In genomic region chr6:112379054-112379453, GRCm38 (mm10) we compare ENCODE assay signal across 14 mouse cellular contexts. TPM values are rescaled to one million over a fixed set of nuclear protein-coding genes. Genes with fewer than 3 reads are reported as not detected.
"Had no signal": no experiment of that assay in that cellular context is flagged by ENCODE, and none has a peak within 500 bp of the region (broad histone marks: within the 10 kb centered on the region; RNA-seq: fewer than 3 reads in every experiment).

No protein-coding gene starts in this region.

- H3K4me3 ChIP-seq: intestine, embryonic 15.5 days; left cerebral cortex, adult 2 months; limb, embryonic 10.5 days; liver, embryonic 13.5 days; midbrain, embryonic 10.5 days had no signal

- H3K4me2 ChIP-seq: intestine, embryonic 15.5 days; liver, embryonic 13.5 days had no signal

- H3K27ac ChIP-seq: intestine, embryonic 15.5 days; left cerebral cortex, adult 2 months; limb, embryonic 10.5 days; liver, embryonic 13.5 days; midbrain, embryonic 10.5 days had no signal

- H3K9ac ChIP-seq: intestine, embryonic 15.5 days; liver, embryonic 13.5 days; liver, postnatal 0 days had no signal

- H3K27me3 ChIP-seq: intestine, embryonic 15.5 days; liver, embryonic 13.5 days had no signal

- DNase-seq: kidney, adult 18-20 months; kidney, postnatal 10 days; liver, embryonic 13.5 days; liver, postnatal 0 days; right cerebral cortex, adult 18-20 months; right cerebral cortex, postnatal 25 days; thymus, postnatal 4 days had no signal

- ATAC-seq: intestine, embryonic 15.5 days; liver, postnatal 0 days; midbrain, embryonic 16.5 days had no signal

- H3K4me1 ChIP-seq: intestine, embryonic 15.5 days; liver, embryonic 13.5 days had no signal

- H3K9me3 ChIP-seq: intestine, embryonic 15.5 days; limb, embryonic 10.5 days; liver, embryonic 13.5 days; midbrain, embryonic 10.5 days had no signal

- H3K36me3 ChIP-seq: intestine, embryonic 15.5 days; limb, embryonic 10.5 days; liver, embryonic 13.5 days; midbrain, embryonic 10.5 days had no signal

RNA-seq across cellular contexts. Expression of gene Ssu2, which starts 8.8 kb away (rescaled TPM):
- total RNA-seq: megakaryocyte, adult 5-6 weeks had no signal
- polyA plus RNA-seq: liver, postnatal 0 days; midbrain, embryonic 16.5 days; neural tube, embryonic 14.5 days had no signal
